ENCODE assay signal across 9 mouse cellular contexts in the genomic region with DNA sequence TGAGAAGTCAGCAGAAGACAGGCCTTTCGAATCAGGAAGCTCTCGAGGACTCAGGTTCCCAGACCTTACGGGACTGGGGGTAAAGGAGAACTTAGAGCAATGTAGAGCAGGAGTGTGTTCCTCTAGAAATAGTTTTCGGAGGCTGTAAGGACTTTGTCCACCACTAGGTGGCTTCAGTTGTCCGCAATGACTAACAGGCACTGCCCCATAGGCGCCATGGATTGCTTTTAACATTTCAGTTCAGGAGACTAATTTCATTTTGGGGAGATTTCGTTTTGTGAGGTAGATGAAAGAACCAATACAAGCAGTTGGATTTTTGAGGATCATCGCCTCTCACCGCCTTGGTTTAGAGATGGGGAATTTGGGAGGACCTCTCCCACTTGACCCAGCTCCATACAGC.
DNase-seq lines count a peak whose midpoint lies in the region; ATAC-seq and TF ChIP-seq lines count a peak whose summit lies in the region.
"Had no signal": no experiment of that assay in that cellular context is flagged by ENCODE, and none has a peak within 500 bp of the region (broad histone marks: within the 10 kb centered on the region; RNA-seq: fewer than 3 reads in every experiment).

No protein-coding gene starts in this region.

- H3K9me3 ChIP-seq in hindbrain, embryonic 14.5 days (ENCODE audit: control insufficient read depth, low read length) = no peaks in the 10 kb centered on the region
- H3K9me3 ChIP-seq in hindbrain, embryonic 16.5 days (ENCODE audit: control insufficient read depth, low read length) = no peaks in the 10 kb centered on the region
- no peaks in the 10 kb centered on the region for H3K9me3 ChIP-seq in embryonic facial prominence, embryonic 11.5 days (replicated peaks; ENCODE audit: control insufficient read depth, low read length)
- no peaks in the 10 kb centered on the region for H3K9me3 ChIP-seq in midbrain, postnatal 0 days (ENCODE audit: low read length)
- H3K9me3 ChIP-seq: megakaryocyte, embryonic 14.5 days had no signal

- WGBS in hindbrain, embryonic 14.5 days = 59% methylated on average over 9 of the region's 9 CpGs
- 67% methylated on average over 9 of the region's 9 CpGs for WGBS in hindbrain, embryonic 16.5 days
- 44% methylated on average over 9 of the region's 9 CpGs for WGBS in embryonic facial prominence, embryonic 11.5 days
- WGBS in midbrain, postnatal 0 days = 61% methylated on average over 9 of the region's 9 CpGs

- no peak overlapping the region for H3K4me2 ChIP-seq in hindbrain, embryonic 14.5 days (replicated peaks)
- H3K4me2 ChIP-seq in hindbrain, embryonic 16.5 days (ENCODE audit: low read length) = no peak overlapping the region
- H3K4me2 ChIP-seq in embryonic facial prominence, embryonic 11.5 days (ENCODE audit: low read depth, low read length) = no peak overlapping the region
- H3K4me2 ChIP-seq in midbrain, postnatal 0 days (ENCODE audit: low read depth, low read length, poor library complexity, severe bottlenecking) = no peak overlapping the region

- H3K4me3 ChIP-seq in hindbrain, embryonic 14.5 days (replicated peaks; ENCODE audit: low read length) = no peak overlapping the region
- H3K4me3 ChIP-seq in hindbrain, embryonic 16.5 days (ENCODE audit: low read length) = no peak overlapping the region
- H3K4me3 ChIP-seq in embryonic facial prominence, embryonic 11.5 days (ENCODE audit: low read depth, low read length) = no peak overlapping the region
- H3K4me3 ChIP-seq in midbrain, postnatal 0 days (ENCODE audit: low read depth, low read length) = no peak overlapping the region
- H3K4me3 ChIP-seq: megakaryocyte, embryonic 14.5 days had no signal

- H3K9ac ChIP-seq in hindbrain, embryonic 14.5 days = no peak overlapping the region
- H3K9ac ChIP-seq in hindbrain, embryonic 16.5 days (ENCODE audit: low read depth, low read length) = no peak overlapping the region
- H3K9ac ChIP-seq in embryonic facial prominence, embryonic 11.5 days (replicated peaks; ENCODE audit: low read length) = no peak overlapping the region
- H3K9ac ChIP-seq in midbrain, postnatal 0 days (replicated peaks; ENCODE audit: low read length, poor library complexity, severe bottlenecking) = no peak overlapping the region

- TF ChIP-seq CTCF in midbrain, postnatal 0 days (IDR thresholded peaks at IDR 0.05) = peak; percentile 76

- peak; percentile 71 for DNase-seq in hindbrain, embryonic 14.5 days (ENCODE audit: low spot score)
- peak; percentile 14 to 45 for DNase-seq in CD8-positive naive resting alpha-beta T cell, adult 2 months (ENCODE audit: low read depth in 2 of 2, low spot score in 2 of 2)
- peak; percentile 22 to 60 for DNase-seq in adrenal gland, postnatal 36 days
- DNase-seq in embryonic facial prominence, embryonic 11.5 days (ENCODE audit: low spot score) = peak; percentile 75
- DNase-seq in layer of hippocampus, adult 9-10 months (ENCODE audit: low spot score) = peak; percentile 22
- DNase-seq in midbrain, postnatal 0 days (ENCODE audit: low spot score) = peak; percentile 58
- DNase-seq in thymus, postnatal 25 days = peak; percentile 43

- H3K4me1 ChIP-seq in hindbrain, embryonic 14.5 days (replicated peaks; ENCODE audit: control insufficient read depth, insufficient read depth, low read length) = no peaks in the 10 kb centered on the region
- H3K4me1 ChIP-seq in hindbrain, embryonic 16.5 days (ENCODE audit: control insufficient read depth, insufficient read depth, low read depth, low read length) = no peaks in the 10 kb centered on the region
- H3K4me1 ChIP-seq in embryonic facial prominence, embryonic 11.5 days (ENCODE audit: control insufficient read depth, insufficient read depth, low read length) = no peaks in the 10 kb centered on the region
- H3K4me1 ChIP-seq in midbrain, postnatal 0 days (ENCODE audit: insufficient read depth, low read length) = no peaks in the 10 kb centered on the region

- H3K36me3 ChIP-seq in hindbrain, embryonic 14.5 days (replicated peaks; ENCODE audit: control insufficient read depth, insufficient read depth) = no peaks in the 10 kb centered on the region
- H3K36me3 ChIP-seq in hindbrain, embryonic 16.5 days (ENCODE audit: control insufficient read depth, insufficient read depth, low read length) = no peaks in the 10 kb centered on the region
- no peaks in the 10 kb centered on the region for H3K36me3 ChIP-seq in embryonic facial prominence, embryonic 11.5 days (replicated peaks; ENCODE audit: control insufficient read depth, insufficient read depth, low read depth, low read length)
- no peaks in the 10 kb centered on the region for H3K36me3 ChIP-seq in midbrain, postnatal 0 days (ENCODE audit: insufficient read depth, low read length)

- ATAC-seq in hindbrain, embryonic 14.5 days (ENCODE audit: low FRiP score) = no peak
- ATAC-seq in hindbrain, embryonic 16.5 days = no peak
- no peak for ATAC-seq in embryonic facial prominence, embryonic 11.5 days (replicated peaks; ENCODE audit: insufficient number of reproducible peaks, low FRiP score, low TSS enrichment, low read depth)
- ATAC-seq in midbrain, postnatal 0 days (ENCODE audit: low FRiP score) = no peak

- no peaks in the 10 kb centered on the region for H3K27me3 ChIP-seq in hindbrain, embryonic 14.5 days (ENCODE audit: control insufficient read depth, insufficient read depth, low read length)
- H3K27me3 ChIP-seq in hindbrain, embryonic 16.5 days (replicated peaks; ENCODE audit: control insufficient read depth, insufficient read depth, low read length) = no peaks in the 10 kb centered on the region
- no peaks in the 10 kb centered on the region for H3K27me3 ChIP-seq in embryonic facial prominence, embryonic 11.5 days (ENCODE audit: control insufficient read depth, insufficient read depth, low read length)
- H3K27me3 ChIP-seq in midbrain, postnatal 0 days (ENCODE audit: insufficient read depth, low read length) = no peaks in the 10 kb centered on the region

- no peak overlapping the region for H3K27ac ChIP-seq in hindbrain, embryonic 14.5 days
- no peak overlapping the region for H3K27ac ChIP-seq in hindbrain, embryonic 16.5 days (ENCODE audit: low read depth, low read length)
- H3K27ac ChIP-seq in embryonic facial prominence, embryonic 11.5 days (replicated peaks; ENCODE audit: low read depth, low read length) = no peak overlapping the region
- H3K27ac ChIP-seq in midbrain, postnatal 0 days (ENCODE audit: low read depth, low read length) = no peak overlapping the region

Comparison
In these comparisons a context has a peak if more than half of its experiments do, and no peak if none do; other contexts are left out.
1. DNase-seq: peak in every context shown above with its lines; median percentile 75 in embryonic facial prominence, embryonic 11.5 days; 71 in hindbrain, embryonic 14.5 days; 58 in midbrain, postnatal 0 days; 43 in thymus, postnatal 25 days; 41 in adrenal gland, postnatal 36 days; 30 in CD8-positive naive resting alpha-beta T cell, adult 2 months; 22 in layer of hippocampus, adult 9-10 months.